Mouse (Mus musculus): ENCODE measurements around the gene D130043K22Rik.

DNA sequence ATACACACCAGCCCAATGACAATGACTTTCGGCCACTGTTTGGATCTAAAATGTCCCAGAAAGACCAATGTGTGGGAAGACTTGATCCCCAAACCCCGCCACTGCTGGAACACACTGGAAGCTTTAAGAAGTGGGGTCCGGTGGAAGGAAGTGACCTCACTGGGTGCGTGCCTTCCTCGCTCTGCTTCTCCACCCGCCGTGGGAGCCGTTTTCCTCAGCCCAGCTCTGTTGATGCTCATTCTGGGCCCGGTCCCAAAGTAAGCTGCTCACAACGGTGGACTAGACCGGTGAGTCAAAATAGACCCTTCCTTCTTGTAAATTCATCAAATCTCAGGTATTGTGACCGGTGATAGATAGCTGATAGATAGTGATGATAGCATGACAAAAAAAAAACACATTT lies 60.5 kb downstream of the D130043K22Rik start:
- TF ChIP-seq CTCF (IDR thresholded peaks at IDR 0.05; ENCODE audit: low read depth) (no peak), EP300 (IDR thresholded peaks at IDR 0.05; ENCODE audit: low read depth) (no peak)

Data from liver, embryonic 14.5 days (tissue).